Mouse (Mus musculus) testis, adult 2 months (tissue): ENCODE results near the gene Pid1. TPM values are rescaled to one million over a fixed set of nuclear protein-coding genes. Genes with fewer than 3 reads are reported as not detected.

Experiments
- H3K27ac ChIP-seq: fragments of 200-500 bp; 2 replicates; pipeline ENCODE4 v1.5.1; 2012; ENCODE audit warnings: low read depth, low read length; ENCODE audit not compliant: control insufficient read depth, insufficient read depth
- H3K27me3 ChIP-seq: fragments of 200-500 bp; 2 replicates; pipeline ENCODE4 v1.6.1; 2012; ENCODE audit warnings: mild to moderate bottlenecking, low read length, moderate library complexity; ENCODE audit not compliant: control insufficient read depth, insufficient read depth
- H3K36me3 ChIP-seq: fragments of 200-500 bp; 2 replicates; pipeline ENCODE4 v1.6.1; 2012; ENCODE audit warnings: mild to moderate bottlenecking, low read length; ENCODE audit not compliant: control insufficient read depth, insufficient read depth
- H3K4me1 ChIP-seq: fragments of 200-500 bp; 2 replicates; pipeline ENCODE4 v1.6.1; 2012; ENCODE audit warnings: low read length; ENCODE audit not compliant: control insufficient read depth, insufficient read depth
- H3K4me3 ChIP-seq: fragments of 200-500 bp; 2 replicates; pipeline ENCODE4 v1.5.1; 2012; ENCODE audit warnings: low read depth, mild to moderate bottlenecking, low read length, moderate library complexity, mixed read lengths; ENCODE audit not compliant: control insufficient read depth
- CTCF ChIP-seq: fragments of 200-500 bp; IDR thresholded peaks from 2 replicates; pipeline ENCODE4 v1.5.1; 2012; ENCODE audit warnings: low read depth, mild to moderate bottlenecking, inconsistent platforms, low read length, moderate library complexity; ENCODE audit not compliant: control insufficient read depth, insufficient read depth, insufficient replicate concordance
- POLR2A ChIP-seq: fragments of 200-500 bp; IDR thresholded peaks from 2 replicates; pipeline ENCODE4 v1.6.1; 2012; ENCODE audit warnings: low read depth, mild to moderate bottlenecking, inconsistent platforms, low read length, moderate library complexity; ENCODE audit not compliant: control insufficient read depth
- polyA plus RNA-seq: library from polyadenylated mRNA; depleted of rRNA; stranded (reverse); fragments of >200 nt; gene quantifications from 2 replicates; pipeline ENCODE4 v1.2.3, GENCODE M21; 2012

Gene Pid1
- polyA plus RNA-seq, 1 experiment, result 0.95 TPM

DNA sequence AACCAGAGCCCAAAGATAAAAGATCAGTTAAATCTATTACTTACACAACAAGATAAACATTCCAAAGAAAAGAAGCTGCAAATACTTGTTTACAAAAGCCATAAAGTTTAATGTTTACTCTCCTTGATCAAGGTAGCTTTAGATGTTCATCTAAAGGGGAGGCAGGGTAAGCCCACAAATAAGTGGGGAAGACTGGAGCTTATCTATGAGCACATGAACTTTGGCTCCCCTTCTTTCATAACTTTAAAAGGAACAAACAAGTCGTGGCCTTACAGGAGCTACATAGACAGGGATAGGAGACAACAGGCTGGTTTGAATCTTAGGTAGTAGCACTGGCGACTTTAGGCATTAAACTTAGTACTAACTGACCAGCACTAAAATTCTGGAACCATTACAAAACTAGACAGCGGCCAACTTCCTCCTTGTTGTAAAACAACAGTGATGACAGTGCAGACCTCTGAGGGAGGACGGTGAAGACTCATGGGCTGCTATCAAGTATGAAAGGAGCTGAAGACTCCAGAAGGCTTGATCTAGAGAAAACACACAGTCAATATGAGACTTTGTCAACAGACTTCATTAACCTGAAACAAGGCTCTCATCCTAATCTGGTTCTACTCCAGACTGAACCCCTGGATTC is 122.7 kb downstream of the Pid1 start:
- TF ChIP-seq CTCF (no peak), POLR2A (no peak)
- Histone ChIP-seq H3K27ac (no peak overlapping the region), H3K4me1 (no peaks in the 10 kb centered on the region), H3K36me3 (no peaks in the 10 kb centered on the region), H3K4me3 (no peak overlapping the region), H3K27me3 (no peaks in the 10 kb centered on the region)

DNA sequence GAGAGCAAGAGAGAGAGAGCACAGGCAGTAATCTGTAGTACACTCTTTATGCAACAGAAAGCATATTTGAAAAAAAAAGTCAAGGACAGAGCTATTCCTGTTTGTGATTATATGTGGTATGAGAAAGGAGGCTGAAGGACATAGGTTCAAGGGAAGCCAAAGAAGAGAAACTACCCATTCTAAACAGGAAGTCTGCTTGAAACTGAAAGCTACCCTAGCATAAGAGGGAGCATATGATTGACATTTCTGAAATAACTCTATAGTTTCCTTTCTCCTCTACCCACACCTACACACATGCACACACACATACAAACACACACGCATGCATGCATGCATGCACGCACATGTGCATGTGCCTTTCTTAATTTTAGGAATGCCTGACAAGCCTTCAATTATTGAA is 123.8 kb downstream of the Pid1 start:
- H3K27me3 ChIP-seq, result no peaks in the 10 kb centered on the region
- H3K4me3 ChIP-seq, result no peak overlapping the region
- TF ChIP-seq POLR2A (no peak), CTCF (no peak)
- no peak overlapping the region for H3K27ac ChIP-seq
- H3K36me3 ChIP-seq, result no peaks in the 10 kb centered on the region
- H3K4me1 ChIP-seq, result no peaks in the 10 kb centered on the region

DNA sequence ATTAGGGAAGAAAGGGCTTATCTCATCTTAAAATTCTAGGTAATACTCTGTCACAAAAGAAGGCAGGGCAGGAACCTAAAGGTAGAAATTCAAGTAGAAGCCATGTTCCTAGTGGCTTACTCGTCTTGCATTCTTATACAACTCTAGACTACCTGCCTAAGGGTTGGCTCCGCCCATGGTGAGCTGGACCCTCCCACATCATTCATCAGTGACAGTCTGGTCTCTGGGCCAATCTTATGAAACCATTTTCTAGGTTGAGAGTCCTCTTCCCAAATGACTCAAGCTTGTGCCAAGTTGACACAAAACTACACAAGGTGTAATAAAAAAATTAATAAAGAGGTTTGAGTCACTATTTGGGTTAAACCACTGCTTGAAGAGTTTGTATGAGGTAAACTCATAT is 133.5 kb downstream of the Pid1 start:
- H3K4me3 ChIP-seq, result no peak overlapping the region
- no peaks in the 10 kb centered on the region for H3K36me3 ChIP-seq
- no peak overlapping the region for H3K27ac ChIP-seq
- H3K4me1 ChIP-seq, result peaks cover 10% of the 10 kb centered on the region
- no peaks in the 10 kb centered on the region for H3K27me3 ChIP-seq
- TF ChIP-seq CTCF (no peak), POLR2A (no peak)

DNA sequence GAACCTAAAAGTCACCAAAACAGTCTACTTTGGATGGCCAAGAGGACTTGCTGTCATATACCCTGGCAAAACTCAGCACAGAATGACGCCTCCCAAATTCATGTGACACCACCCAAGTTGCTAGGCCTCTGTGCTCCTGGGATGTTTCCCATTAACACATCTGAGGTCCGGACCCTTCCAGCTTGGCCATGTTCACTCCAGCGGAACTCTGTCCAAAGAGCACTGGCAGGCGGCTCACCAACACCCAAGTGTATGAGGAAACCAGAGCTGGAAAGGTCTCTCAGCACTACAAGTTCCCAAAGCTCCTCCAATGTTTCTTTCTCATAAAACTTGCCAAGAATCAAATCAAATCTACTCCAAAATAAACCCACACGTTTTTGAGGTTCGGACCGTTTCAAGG is 138.4 kb downstream of the Pid1 start:
- H3K4me1 ChIP-seq, result peaks cover 10% of the 10 kb centered on the region
- TF ChIP-seq POLR2A (no peak), CTCF (no peak)
- H3K36me3 ChIP-seq, result no peaks in the 10 kb centered on the region
- H3K27ac ChIP-seq, result no peak overlapping the region
- H3K4me3 ChIP-seq, result peak overlapping the region; percentile 78
- no peaks in the 10 kb centered on the region for H3K27me3 ChIP-seq

DNA sequence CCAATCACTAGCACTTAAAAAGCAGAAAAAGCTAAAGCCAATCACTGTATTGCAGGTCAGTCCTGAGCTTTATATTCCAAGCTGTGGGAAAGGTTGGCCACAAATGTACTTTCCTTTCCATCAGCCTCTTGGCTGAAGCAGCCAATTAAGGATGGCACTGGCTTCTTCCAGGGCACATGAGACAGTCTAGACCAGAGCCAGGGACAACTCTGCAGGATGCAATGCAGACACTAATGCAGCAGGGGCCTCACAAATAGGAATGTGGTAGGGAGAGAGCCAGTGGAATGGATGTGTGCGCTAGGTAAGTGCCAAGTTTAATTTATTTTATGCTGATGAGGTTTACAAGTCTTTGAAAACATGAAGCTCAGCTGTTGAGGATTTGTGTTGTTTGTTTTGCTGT is 141.9 kb downstream of the Pid1 start:
- Histone ChIP-seq H3K36me3 (no peaks in the 10 kb centered on the region), H3K4me3 (no peak overlapping the region), H3K27me3 (no peaks in the 10 kb centered on the region), H3K27ac (no peak overlapping the region), H3K4me1 (peaks cover 10% of the 10 kb centered on the region)
- TF ChIP-seq POLR2A (no peak), CTCF (no peak)

DNA sequence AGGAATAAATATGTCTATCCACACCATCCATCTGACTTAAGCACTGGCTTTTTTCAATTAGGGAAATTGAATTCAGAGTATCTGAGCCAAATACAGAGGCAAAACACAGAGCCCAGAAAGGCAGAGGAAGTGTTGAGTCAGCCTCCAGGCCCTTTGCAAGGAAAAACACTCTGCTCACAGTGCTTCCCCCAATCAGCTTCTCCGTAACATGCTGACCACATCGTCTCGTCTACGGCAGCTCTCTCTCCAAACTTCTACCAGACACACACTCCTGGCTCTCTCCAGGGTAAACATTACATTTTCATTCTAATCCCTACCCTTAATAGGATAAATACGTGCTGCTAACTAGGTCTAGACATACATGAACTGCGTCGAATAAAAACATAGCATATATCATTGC is 145.4 kb downstream of the Pid1 start:
- Histone ChIP-seq H3K4me3 (no peak overlapping the region), H3K36me3 (no peaks in the 10 kb centered on the region), H3K4me1 (no peaks in the 10 kb centered on the region), H3K27ac (no peak overlapping the region), H3K27me3 (no peaks in the 10 kb centered on the region)
- no peak for TF ChIP-seq CTCF
- no peak for TF ChIP-seq POLR2A

DNA sequence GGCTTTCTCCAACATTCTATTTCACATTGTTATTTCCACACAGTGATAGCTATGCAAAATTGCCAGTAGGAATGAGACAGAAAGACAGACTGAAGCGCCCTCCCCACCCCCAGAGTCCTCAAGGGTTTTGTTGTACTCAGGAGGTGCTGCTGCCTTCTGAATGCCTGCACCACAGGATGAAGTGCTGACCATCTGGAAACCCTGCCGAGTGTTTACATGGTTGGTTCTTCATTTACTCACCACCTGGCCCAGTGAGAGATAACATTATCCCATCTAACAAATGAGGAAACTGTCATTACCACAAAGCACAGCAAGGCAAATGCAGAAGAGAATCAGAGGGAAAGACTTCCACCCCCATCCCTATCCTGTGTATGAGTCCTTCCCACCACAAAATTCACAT is 146.2 kb downstream of the Pid1 start:
- H3K27me3 ChIP-seq, result no peaks in the 10 kb centered on the region
- TF ChIP-seq POLR2A, result no peak
- TF ChIP-seq CTCF, result no peak
- H3K4me3 ChIP-seq, result peak overlapping the region; percentile 17; the same call in 1 of the 2 replicates
- H3K36me3 ChIP-seq, result no peaks in the 10 kb centered on the region
- H3K4me1 ChIP-seq, result no peaks in the 10 kb centered on the region
- no peak overlapping the region for H3K27ac ChIP-seq
